Mouse (Mus musculus) left cerebral cortex, adult 18-20 months (tissue): ENCODE data around the gene Bid. TPM values are rescaled to one million over a fixed set of nuclear protein-coding genes. Genes with fewer than 3 reads are reported as not detected.

Experiments
- DNase-seq, 2 experiments: peaks; one replicate each; pipeline ENCODE4 v3.0.0; 2021 to 2022; ENCODE audit warnings: low spot score in 2 of 2, mixed read lengths in 1 of 2
- long read RNA-seq, 2 experiments: library from polyadenylated mRNA; stranded (forward); transcript quantifications; one replicate each; pipeline ENCODE4 v2.0.0; 2021
- total RNA-seq, 2 experiments: library from RNA; stranded (reverse); gene quantifications; 2 replicates each; pipeline ENCODE4 v1.2.3; 2021

Gene Bid
- total RNA-seq = 10 to 100 TPM in 1 of 2 experiments, 1 to 10 TPM in 1; 9.2 to 10.0 TPM
- long read RNA-seq, experiment 1, transcript Bid-201 (6 exons, 2,189 nt) = major isoform, 20 of 29 reads
- long read RNA-seq, experiment 1, partial matches to known transcripts = 0 of 29 reads
- long read RNA-seq, experiment 1, other reads (novel, unspliced or antisense) = 9 of 29 reads
- long read RNA-seq, experiment 2, transcript Bid-201 (6 exons, 2,189 nt) = major isoform, 14 of 16 reads
- long read RNA-seq, experiment 2, partial matches to known transcripts = 2 of 16 reads
- long read RNA-seq, experiment 2, other reads (novel, unspliced or antisense) = 0 of 16 reads

DNA sequence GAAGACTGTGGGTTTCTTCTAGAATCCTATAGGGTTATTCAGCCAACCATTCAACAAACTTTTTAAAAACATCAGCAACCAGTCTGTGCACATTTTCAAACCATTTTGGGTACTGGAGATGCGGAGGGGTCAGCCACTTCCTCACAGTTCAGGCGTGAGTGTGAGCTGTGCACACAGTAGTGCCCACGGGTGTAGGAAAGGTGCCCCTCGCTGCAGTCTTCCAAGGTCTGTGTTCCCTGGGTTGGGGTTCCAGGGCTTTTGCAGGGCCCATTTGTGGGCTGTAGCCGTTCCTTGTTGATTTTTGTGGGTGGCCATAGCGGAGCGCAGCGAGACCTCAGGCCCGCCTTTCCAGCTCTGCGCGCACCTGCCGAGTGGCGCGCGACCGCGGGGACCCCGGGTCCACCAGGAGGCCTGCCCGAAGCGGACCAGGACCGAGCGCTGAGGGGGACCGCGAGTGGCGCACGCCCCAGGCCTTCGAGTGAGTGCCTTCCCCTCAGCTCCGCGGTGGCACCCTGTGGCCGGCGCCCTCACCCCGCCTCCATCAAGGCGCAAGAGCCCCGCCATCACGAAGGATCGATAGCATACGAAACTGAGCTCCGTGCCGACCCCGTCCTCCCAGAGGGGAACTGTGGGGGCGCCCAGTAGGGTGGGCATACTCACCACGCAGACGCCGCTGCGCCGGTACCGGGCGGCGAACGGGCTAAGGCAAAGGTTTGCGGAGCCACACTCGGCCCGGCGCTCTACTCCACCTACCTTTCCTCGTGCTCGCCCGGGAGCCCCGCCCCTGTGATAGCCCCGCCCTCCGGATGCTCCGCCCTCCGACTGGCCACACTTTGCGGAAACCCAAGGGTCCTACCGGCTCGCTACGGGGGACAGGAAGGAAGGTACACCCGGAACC lies at the start of gene Bid:
Bid (minus strand) TSS at position 780 of the 898 bp plus-strand sequence.
- peak; percentile 69 to 80 for DNase-seq

GRCm38 (mm10) chr6:120965814-120966213 lies 49.2 kb upstream of the Bid start:
- no peak for DNase-seq

DNA sequence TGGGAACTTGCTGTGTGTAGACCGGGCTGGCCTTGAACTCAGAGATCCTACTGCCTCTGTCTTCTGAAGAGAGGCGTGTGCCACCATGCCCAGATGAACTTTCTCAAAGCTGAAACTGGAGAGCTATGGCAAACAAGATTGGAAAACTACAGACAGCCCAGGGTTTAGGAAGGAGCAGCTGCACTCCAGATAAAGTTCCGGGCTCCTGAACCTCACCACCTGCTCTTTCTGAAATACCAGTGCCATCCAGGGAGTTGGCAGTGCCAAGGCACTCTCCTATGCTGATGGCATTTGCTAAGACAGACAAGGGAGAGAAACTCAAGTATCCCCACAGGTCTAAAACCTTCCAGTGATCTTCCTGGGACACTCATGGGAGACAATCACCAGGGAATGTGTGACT lies 47.5 kb upstream of the Bid start:
- DNase-seq = no peak

DNA sequence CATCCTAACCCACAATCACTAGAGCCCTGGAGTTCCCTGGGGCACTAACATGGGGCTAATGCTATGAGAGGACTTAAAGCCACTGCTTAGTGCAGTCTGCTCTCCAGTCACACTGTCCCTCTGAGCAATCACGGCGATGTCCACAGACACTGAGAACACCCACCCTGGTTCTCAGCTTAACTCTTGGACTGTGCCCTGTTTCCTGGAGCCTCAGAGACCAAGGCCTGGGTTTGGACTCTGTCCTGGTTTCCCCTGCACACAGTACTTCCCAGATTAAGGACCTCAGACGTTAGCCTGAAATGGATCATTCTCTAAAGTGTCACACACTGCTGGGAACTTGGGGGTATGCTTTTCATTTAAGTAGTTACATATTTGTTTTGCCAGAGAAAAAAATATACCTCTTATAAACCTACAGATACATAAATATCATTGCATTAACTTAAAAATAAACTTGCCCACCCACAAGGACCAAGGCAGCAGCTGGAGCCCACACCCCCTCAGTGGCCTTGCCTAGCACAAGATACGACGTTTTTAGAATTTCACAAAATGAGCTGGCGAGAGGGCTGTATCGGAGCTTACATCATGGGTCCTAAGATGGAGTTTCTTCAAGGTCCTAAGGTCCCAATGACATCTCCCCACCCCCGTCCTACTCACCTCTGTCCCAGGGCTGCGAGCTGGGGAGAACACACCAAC lies 43.8 kb upstream of the Bid start:
- DNase-seq = no peak

DNA sequence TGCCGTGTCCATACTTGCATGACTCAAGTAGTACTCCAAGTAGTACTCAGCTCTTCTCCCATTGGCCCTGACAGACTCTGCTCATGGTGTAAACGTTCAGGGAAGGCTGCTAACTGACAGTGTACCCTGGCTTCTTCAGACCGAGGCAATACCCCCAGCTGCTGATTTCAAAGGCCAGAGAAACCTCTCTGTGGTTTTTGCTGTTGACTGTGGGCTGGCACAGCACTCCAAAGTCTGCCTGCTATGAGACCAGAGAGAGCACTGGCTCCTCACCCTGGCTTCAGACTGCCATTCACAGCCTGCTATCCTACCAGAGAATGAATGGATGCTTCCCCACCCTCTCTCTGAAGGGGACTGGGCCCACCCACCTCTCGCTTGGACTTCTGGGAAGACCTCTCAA lies 40.7 kb upstream of the Bid start:
- no peak for DNase-seq

GRCm38 (mm10) chr6:120956259-120957161 lies 39.9 kb upstream of the Bid start:
- DNase-seq = no peak

GRCm38 (mm10) chr6:120955215-120955614 lies 38.6 kb upstream of the Bid start:
- no peak for DNase-seq

GRCm38 (mm10) chr6:120954241-120954640 lies 37.6 kb upstream of the Bid start:
- no peak for DNase-seq

DNA sequence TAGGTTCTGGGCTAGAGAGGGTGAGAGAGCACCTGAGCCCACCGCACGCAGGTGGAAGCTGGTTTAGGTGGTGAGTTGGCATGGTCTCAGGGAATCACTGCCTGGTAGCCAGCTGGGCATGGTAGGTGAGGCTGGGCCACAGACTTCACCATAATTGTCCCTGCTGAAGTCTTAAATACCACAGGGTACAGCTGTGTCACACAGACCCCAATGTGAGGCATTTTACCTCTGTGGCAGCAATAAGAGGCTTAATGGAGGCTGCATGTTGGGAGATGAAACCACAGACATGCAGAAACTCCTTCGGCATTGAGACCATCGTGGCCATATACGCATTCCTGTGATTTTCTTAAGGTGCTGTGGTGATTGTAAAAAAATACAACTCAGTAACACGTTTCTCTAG lies 35.8 kb upstream of the Bid start:
- no peak for DNase-seq

- DNase-seq = no peak
These were observed 34.7 kb upstream of the Bid start for GRCm38 (mm10) chr6:120951311-120951710.

GRCm38 (mm10) chr6:120945510-120945909 lies 28.9 kb upstream of the Bid start:
- DNase-seq = no peak

- no peak for DNase-seq
These were observed 27.3 kb upstream of the Bid start for GRCm38 (mm10) chr6:120943964-120944363.

GRCm38 (mm10) chr6:120943551-120943950 lies 26.9 kb upstream of the Bid start:
- no peak for DNase-seq

DNA sequence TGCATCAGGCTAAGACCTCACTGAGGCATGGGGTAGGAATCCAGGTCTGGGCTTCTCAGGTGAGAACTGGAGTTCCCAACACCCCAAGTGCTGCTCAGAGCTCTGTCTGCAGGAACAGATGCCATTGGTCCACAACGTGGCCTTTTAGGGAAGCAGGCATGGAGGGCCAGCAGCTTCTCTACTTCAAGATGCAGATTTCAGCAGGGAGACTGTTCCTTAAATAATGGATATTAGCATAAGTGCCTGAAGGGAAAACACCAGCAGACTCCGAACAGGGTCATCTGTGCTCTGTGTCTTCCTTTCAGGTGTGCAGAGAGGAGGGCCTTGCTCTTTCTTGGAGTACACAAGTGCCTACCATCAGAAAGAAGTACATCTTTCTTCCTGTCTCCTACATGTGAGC lies 26.4 kb upstream of the Bid start:
- DNase-seq = no peak

DNA sequence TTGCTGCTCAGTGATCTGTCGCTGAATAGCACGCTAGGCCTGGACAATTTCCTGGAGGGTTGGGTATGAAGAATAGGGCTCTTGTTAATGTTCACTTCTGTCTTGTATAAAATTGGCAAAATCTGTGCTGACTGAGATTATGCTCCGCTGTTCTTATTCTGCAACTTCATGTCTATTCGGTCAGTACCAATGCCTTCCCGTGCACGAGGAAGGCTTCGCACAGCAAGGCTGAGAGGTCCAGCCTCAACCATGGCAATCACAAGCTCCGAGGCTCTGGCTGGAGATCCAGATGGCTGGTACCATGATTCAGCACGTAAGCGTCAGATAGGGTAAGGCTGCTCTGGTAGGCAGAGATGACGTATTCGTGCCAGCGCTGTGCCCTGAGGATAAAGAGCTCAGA lies 24.9 kb upstream of the Bid start:
- peak in 1 of 2 experiments; percentile 41 for DNase-seq

DNA sequence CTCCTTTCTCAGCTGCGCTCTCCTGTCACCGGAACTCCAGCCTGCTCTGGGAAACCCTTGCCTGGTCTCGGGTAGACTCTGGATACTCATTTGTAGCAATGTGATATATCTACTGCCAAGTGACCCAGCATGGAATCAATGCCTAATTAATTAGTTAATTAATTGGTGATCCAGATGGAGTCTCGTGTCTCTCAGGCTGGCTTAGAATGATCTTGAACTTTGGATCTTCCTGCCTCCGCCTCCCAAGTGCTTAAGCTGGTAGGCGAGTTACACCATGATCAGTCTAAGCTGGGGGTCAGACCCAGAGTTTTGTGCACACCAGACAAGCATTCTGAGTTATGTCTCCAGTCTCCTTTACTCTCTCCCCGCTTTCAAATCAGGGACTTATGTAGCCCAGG lies 24.4 kb upstream of the Bid start:
- no peak for DNase-seq

- no peak for DNase-seq
These were observed 23.9 kb upstream of the Bid start for GRCm38 (mm10) chr6:120940446-120941083.

DNA sequence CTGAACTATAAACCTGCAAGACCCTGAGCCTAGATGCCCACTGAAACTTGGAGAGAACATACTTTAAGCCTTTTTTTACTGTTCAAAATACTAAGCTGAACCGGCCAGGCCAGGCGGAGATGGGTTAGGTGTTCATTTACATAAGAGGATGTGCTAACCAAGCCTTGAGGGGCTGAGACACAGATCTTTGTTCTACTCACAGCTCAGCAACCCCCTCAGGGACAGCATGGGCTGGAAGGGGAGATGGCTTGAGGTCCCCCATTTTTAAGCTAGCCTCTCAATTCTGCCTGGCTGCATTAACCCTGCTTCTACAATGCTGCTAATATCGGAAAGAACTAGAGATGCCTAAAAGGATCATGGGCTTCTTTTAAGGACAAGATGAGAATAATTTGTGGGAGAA lies 23.1 kb upstream of the Bid start:
- no peak for DNase-seq

DNA sequence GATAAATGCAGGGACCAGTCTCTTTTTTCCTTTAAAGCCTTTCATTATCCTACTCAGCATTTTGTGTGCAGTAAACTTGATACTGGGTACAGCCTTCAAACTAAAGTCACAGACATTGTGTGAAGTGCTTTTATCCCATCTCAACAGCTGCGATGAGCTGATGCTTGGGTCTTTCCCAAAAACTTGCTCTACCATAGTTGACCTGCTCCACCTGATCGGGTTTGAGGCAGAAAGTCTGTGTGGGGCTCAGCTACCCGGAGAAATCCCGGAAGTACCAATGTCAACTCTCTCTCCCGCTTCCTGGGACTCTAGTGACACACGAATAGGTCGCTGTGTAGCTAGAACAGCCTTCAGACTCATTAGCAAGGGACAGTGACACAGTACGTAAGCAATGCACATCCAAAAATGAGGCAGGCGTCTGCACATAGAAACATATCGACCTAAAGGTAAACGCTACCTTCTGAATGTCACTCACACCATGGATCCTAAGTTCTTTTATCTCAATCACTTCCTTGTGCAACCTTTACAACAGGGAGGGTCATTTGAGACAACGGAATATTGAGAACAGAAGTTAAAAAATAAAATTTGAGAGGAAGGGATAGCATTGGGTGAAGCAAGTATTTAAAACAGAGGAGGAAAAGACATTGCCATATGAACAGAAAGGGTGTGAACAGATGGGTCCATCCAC lies 22.3 kb upstream of the Bid start:
- DNase-seq = no peak
